In the genomic region with DNA sequence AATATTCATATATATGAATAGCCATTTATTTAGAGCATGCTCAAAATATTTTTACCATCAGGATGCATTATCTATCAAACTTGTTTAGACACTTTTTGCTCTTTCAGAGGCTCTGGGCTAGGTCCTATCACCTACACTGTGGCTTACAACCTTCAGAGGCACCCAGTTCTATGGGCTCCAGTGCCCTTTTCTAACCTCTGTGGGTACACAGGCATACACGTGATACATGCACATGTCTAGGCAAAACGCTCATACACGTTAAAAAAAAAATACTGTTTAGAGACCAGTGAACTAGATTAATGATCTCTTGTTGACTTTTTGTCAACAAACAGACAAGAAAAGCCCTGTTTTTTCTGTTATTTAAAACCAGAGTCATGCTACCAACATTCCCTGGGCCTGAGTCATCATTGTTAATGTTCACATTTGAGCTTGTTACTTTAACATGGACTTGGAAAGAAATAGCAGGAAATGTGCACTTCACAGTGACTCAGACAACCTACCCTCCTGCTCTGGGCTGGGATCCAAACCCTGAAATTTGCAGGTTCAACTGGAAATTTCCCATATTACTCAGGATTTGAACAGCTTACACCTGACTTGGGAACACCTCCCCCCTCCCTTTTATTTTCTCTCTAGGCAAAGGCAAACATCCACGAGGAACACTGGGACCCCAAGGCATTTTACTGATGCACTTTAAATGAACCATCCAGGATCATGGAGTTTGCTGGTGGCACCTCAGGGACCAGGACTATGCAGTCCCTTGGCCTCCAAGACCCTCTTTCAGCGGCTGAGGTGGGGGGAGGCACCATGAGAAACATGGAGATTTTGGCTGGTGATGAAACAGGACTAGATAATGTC, we compare ENCODE assay signal across 8 mouse cellular contexts.
DNase-seq lines count a peak whose midpoint lies in the region; ATAC-seq and TF ChIP-seq lines count a peak whose summit lies in the region.

No protein-coding gene starts in this region.

- no peak overlapping the region for H3K4me3 ChIP-seq in liver, postnatal 0 days (ENCODE audit: low read depth, low read length)
- H3K4me3 ChIP-seq in liver, embryonic 11.5 days (ENCODE audit: low read depth, low read length): no peak overlapping the region
- H3K4me3 ChIP-seq in kidney, postnatal 0 days (replicated peaks; ENCODE audit: low read depth, low read length): no peak overlapping the region
- H3K4me3 ChIP-seq in stomach, embryonic 16.5 days (replicated peaks; ENCODE audit: low read length): no peak overlapping the region
- no peak overlapping the region for H3K4me3 ChIP-seq in hindbrain, embryonic 10.5 days

- no peak for DNase-seq in liver, postnatal 0 days
- DNase-seq in liver, embryonic 11.5 days (ENCODE audit: low spot score): no peak
- peak; percentile 18 for DNase-seq in adrenal gland, postnatal 25 days
- DNase-seq in kidney, postnatal 0 days (ENCODE audit: low spot score): peak; percentile 93
- DNase-seq in hindbrain, embryonic 10.5 days (ENCODE audit: low spot score): no peak
- DNase-seq in left cerebral cortex, postnatal 36 days (ENCODE audit: low spot score in 2 of 2): no peak
- DNase-seq in cerebellum, adult 11-12 months: no peak

- H3K9ac ChIP-seq in liver, postnatal 0 days (replicated peaks): no peak overlapping the region
- H3K9ac ChIP-seq in liver, embryonic 11.5 days (ENCODE audit: low read depth, low read length): no peak overlapping the region
- no peak overlapping the region for H3K9ac ChIP-seq in kidney, postnatal 0 days (ENCODE audit: low read depth, low read length)
- H3K9ac ChIP-seq in stomach, embryonic 16.5 days (ENCODE audit: low read length): no peak overlapping the region

- TF ChIP-seq EP300 in liver, postnatal 0 days (IDR thresholded peaks at IDR 0.05; ENCODE audit: low read depth): no peak

- no peak overlapping the region for H3K4me2 ChIP-seq in liver, postnatal 0 days (ENCODE audit: low read depth, low read length)
- no peak overlapping the region for H3K4me2 ChIP-seq in liver, embryonic 11.5 days
- H3K4me2 ChIP-seq in kidney, postnatal 0 days (ENCODE audit: low read length): no peak overlapping the region
- no peak overlapping the region for H3K4me2 ChIP-seq in stomach, embryonic 16.5 days (ENCODE audit: low read depth, low read length)

- WGBS in liver, postnatal 0 days (ENCODE audit: insufficient replicate concordance): 60% methylated on average over 5 of the region's 5 CpGs
- WGBS in liver, embryonic 11.5 days: 76% methylated on average over 5 of the region's 5 CpGs
- WGBS in kidney, postnatal 0 days: 16% methylated on average over 5 of the region's 5 CpGs
- 20% methylated on average over 5 of the region's 5 CpGs for WGBS in stomach, embryonic 16.5 days
- WGBS in hindbrain, embryonic 10.5 days: 87% methylated on average over 5 of the region's 5 CpGs

- H3K27me3 ChIP-seq in liver, postnatal 0 days (ENCODE audit: insufficient read depth, low read length): no peaks in the 10 kb centered on the region
- no peaks in the 10 kb centered on the region for H3K27me3 ChIP-seq in liver, embryonic 11.5 days (replicated peaks; ENCODE audit: control insufficient read depth, insufficient read depth, low read length)
- no peaks in the 10 kb centered on the region for H3K27me3 ChIP-seq in kidney, postnatal 0 days (ENCODE audit: insufficient read depth, low read length)
- no peaks in the 10 kb centered on the region for H3K27me3 ChIP-seq in stomach, embryonic 16.5 days (ENCODE audit: control insufficient read depth, insufficient read depth, low read length)
- H3K27me3 ChIP-seq in hindbrain, embryonic 10.5 days (ENCODE audit: insufficient read depth, poor library complexity, severe bottlenecking): no peaks in the 10 kb centered on the region

- H3K27ac ChIP-seq in liver, postnatal 0 days (ENCODE audit: low read depth): no peak overlapping the region; the same call in 1 of the 2 replicates
- no peak overlapping the region for H3K27ac ChIP-seq in liver, embryonic 11.5 days (ENCODE audit: low read depth, low read length)
- H3K27ac ChIP-seq in kidney, postnatal 0 days: peak overlapping the region; percentile 66
- H3K27ac ChIP-seq in stomach, embryonic 16.5 days (ENCODE audit: low read length): peak overlapping the region; percentile 92
- no peak overlapping the region for H3K27ac ChIP-seq in hindbrain, embryonic 10.5 days

- no peaks in the 10 kb centered on the region for H3K9me3 ChIP-seq in liver, postnatal 0 days (ENCODE audit: low read length)
- H3K9me3 ChIP-seq in liver, embryonic 11.5 days (ENCODE audit: control insufficient read depth, low read length): no peaks in the 10 kb centered on the region
- H3K9me3 ChIP-seq in kidney, postnatal 0 days (replicated peaks; ENCODE audit: low read length): no peaks in the 10 kb centered on the region; the same call in 1 of the 2 replicates
- peaks cover 7% of the 10 kb centered on the region for H3K9me3 ChIP-seq in stomach, embryonic 16.5 days (replicated peaks; ENCODE audit: control insufficient read depth, low read length)
- H3K9me3 ChIP-seq in hindbrain, embryonic 10.5 days: no peaks in the 10 kb centered on the region

- no peaks in the 10 kb centered on the region for H3K4me1 ChIP-seq in liver, postnatal 0 days (ENCODE audit: insufficient read depth)
- H3K4me1 ChIP-seq in liver, embryonic 11.5 days (replicated peaks; ENCODE audit: control insufficient read depth, insufficient read depth, low read length): no peaks in the 10 kb centered on the region
- H3K4me1 ChIP-seq in kidney, postnatal 0 days (replicated peaks; ENCODE audit: insufficient read depth, low read length): peaks cover 13% of the 10 kb centered on the region
- H3K4me1 ChIP-seq in stomach, embryonic 16.5 days (ENCODE audit: control insufficient read depth, insufficient read depth, low read length): peaks cover 13% of the 10 kb centered on the region
- H3K4me1 ChIP-seq in hindbrain, embryonic 10.5 days (replicated peaks): no peaks in the 10 kb centered on the region

- peak; percentile 55 for ATAC-seq in liver, postnatal 0 days
- no peak for ATAC-seq in liver, embryonic 11.5 days (replicated peaks; ENCODE audit: low FRiP score)
- peak; percentile 87; the same call in 1 of the 2 replicates for ATAC-seq in kidney, postnatal 0 days (replicated peaks; ENCODE audit: low FRiP score, low read depth)
- ATAC-seq in stomach, embryonic 16.5 days (ENCODE audit: insufficient read depth, low FRiP score): peak; percentile 91; the same call in 1 of the 2 replicates

- TF ChIP-seq CTCF in liver, postnatal 0 days (IDR thresholded peaks at IDR 0.05; ENCODE audit: low read depth): no peak
- no peak for TF ChIP-seq CTCF in kidney, postnatal 0 days (IDR thresholded peaks at IDR 0.05; ENCODE audit: low read depth)

- H3K36me3 ChIP-seq in liver, postnatal 0 days (replicated peaks; ENCODE audit: insufficient read depth, low read length): no peaks in the 10 kb centered on the region
- H3K36me3 ChIP-seq in liver, embryonic 11.5 days (ENCODE audit: control insufficient read depth, insufficient read depth, low read length): no peaks in the 10 kb centered on the region
- no peaks in the 10 kb centered on the region for H3K36me3 ChIP-seq in kidney, postnatal 0 days (ENCODE audit: insufficient read depth, low read length)
- H3K36me3 ChIP-seq in stomach, embryonic 16.5 days (ENCODE audit: control insufficient read depth, insufficient read depth, low read length): no peaks in the 10 kb centered on the region
- no peaks in the 10 kb centered on the region for H3K36me3 ChIP-seq in hindbrain, embryonic 10.5 days

- intact Hi-C loops in left cerebral cortex, postnatal 36 days (cut with DNase I): no loop called here

Comparison
In these comparisons a context has a peak if more than half of its experiments do, and no peak if none do; other contexts are left out.
1. DNase-seq: peak in adrenal gland, postnatal 25 days (single experiment) and kidney, postnatal 0 days (single experiment); none in liver, postnatal 0 days (single experiment), liver, embryonic 11.5 days (single experiment), hindbrain, embryonic 10.5 days (single experiment), left cerebral cortex, postnatal 36 days (0 of 2) and cerebellum, adult 11-12 months (single experiment).
2. H3K27ac ChIP-seq: peak in kidney, postnatal 0 days (single experiment) and stomach, embryonic 16.5 days (single experiment); none in liver, postnatal 0 days (single experiment), liver, embryonic 11.5 days (single experiment) and hindbrain, embryonic 10.5 days (single experiment).